Mouse (Mus musculus) ES-E14 (cell line): ENCODE measurements at regions not wholly inside any gene's neighbourhood (a gene's known extent, or its start where the extent isn't known, plus 50 kb on each side); places are given as distances from the start of the nearest gene placed in this dataset.

Experiments used
- HCFC1 ChIP-seq: IDR thresholded peaks from 2 replicates; pipeline ENCODE4 v1.6.1; 2012; ENCODE audit warnings: low read length, inconsistent platforms, borderline replicate concordance; ENCODE audit not compliant: insufficient read depth
- MAFK ChIP-seq: IDR thresholded peaks from 2 replicates; pipeline ENCODE4 v1.6.1; 2014; ENCODE audit warnings: mild to moderate bottlenecking, low read depth, low read length, inconsistent platforms; ENCODE audit not compliant: insufficient read depth
- ZC3H11A ChIP-seq: IDR thresholded peaks from 2 replicates; pipeline ENCODE4 v1.6.1; 2012; ENCODE audit warnings: low read depth, mild to moderate bottlenecking, inconsistent platforms, low read length, borderline replicate concordance

DNA sequence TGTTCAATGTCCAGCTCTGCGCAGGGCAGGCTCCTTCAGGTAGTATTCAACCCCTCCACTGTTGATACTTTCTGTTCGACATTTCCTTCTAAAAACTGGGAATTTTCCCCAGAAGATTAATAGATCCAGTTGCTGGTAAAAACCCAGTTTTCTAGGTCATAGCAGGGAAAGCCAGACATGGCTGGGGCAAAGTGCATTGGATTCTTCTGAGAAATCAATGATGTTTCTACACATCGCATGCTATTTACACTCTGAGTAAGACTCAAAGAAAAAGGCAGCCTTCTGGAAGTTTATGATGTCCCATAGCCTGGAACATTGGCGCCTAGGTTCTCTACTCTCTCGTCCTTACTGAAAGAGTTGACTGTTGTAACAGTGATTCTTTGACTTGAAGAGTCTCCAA lies 80.0 kb upstream of the Nphp3 start:
- TF ChIP-seq MAFK (no peak), HCFC1 (no peak), ZC3H11A (no peak)
